Mouse (Mus musculus) splenic B cell, adult 2 months (primary cell): Measurements from ENCODE around the gene Prorsd1.
"Not testable (repeated sequence)": the region's sequence is repeated elsewhere in the genome, so short reads cannot be mapped to it uniquely, and the experiment has no call there.

ENCODE experiments used
- DNase-seq: peaks from one replicate; pipeline ENCODE4 v3.0.0-alpha.2; 2011; ENCODE audit warnings: low read depth, low spot score
- H3K27me3 ChIP-seq: 2 replicates; pipeline ENCODE4 v1.6.1; 2012; ENCODE audit warnings: mild to moderate bottlenecking, low read length, moderate library complexity, mixed read lengths; ENCODE audit not compliant: control insufficient read depth, poor library complexity, insufficient read depth, severe bottlenecking
- H3K36me3 ChIP-seq: 2 replicates; pipeline ENCODE4 v1.6.1; 2012; ENCODE audit warnings: mild to moderate bottlenecking, low read length, moderate library complexity, mixed read lengths; ENCODE audit not compliant: control insufficient read depth, poor library complexity, insufficient read depth, severe bottlenecking

Gene Prorsd1

DNA sequence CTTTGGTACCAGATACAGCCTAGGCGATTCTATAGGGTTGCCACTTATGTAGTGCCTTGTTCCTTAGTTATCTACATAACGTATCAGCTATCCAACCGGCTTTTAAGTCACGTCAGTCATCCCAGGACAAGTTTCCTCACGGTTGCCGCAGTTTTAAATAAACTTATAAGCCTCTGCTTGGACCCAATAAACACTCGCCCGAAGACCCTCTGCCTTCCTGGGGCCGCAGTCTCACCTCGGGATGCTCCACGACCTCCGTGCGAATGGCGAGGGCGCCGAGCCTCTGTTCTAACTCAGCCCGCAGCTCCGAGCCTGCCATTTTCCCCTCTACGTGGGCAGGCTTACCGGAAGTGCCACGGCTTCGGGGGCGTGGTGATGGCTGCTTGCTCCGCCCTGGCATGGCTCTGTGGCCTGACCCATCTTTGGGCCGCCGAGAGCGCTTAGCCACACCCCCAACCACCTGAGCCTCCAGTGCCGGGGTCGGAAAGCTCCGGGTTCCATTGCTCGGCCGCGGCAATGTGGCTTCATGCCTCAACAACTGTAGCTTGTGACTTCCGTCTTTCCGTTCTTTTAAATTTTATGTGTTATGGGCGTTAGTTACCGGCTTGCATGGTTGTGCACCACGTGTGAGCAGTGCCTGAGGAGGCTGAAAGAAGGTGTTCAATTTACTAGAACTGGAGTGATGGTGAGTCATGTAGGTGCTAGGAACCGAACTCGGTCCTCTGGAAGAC lies at the start of gene Prorsd1:
Gene Prorsd1 (minus strand): TSS at position 352 of the 731 bp plus-strand sequence.
- DNase-seq = peak; percentile 97
- Histone ChIP-seq H3K36me3 (peaks cover 6% of the 10 kb centered on the region; the same call in 1 of the 2 replicates), H3K27me3 (no peaks in the 10 kb centered on the region)

DNA sequence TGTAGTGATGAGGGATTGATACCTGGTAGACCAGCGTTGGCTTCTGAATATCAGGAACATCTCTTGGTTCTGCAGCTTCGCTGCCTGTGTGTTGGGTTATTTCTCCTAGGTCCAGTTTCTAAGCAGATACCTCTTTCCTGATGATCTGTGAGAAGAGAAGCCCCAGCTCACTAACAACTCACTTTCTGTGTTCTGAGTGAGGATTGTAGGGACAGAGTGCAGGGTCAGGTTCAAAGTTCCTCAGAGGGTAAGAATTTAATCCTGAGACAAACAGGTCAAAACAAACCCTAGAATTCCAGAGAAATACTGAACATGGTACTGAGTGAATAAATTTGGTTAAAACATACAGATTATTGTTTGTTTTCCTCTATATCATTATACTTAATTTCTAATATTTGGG lies 48.6 kb upstream of the Prorsd1 start:
- Histone ChIP-seq H3K36me3 (no peaks in the 10 kb centered on the region), H3K27me3 (no peaks in the 10 kb centered on the region)
- DNase-seq = no peak

DNA sequence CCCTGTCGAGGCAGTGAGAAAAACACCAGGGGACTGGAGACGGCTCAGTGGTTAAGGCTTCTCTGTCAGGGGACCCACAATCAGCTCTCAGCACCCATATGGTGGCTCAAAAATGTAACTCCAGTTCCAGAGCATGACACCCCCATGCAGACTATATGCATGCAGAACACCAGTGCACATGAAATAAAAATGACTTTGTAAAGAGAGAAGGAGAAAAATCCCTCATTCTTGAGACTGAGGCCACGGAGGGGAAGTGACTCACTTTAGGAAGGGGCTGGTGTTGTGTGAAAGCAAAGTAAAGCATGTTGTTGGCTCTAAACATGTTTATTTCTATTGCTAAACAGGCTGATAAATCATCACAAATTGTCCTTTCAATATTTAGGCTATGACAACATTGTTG lies 46.2 kb upstream of the Prorsd1 start:
- H3K27me3 ChIP-seq = no peaks in the 10 kb centered on the region
- H3K36me3 ChIP-seq = no peaks in the 10 kb centered on the region
- DNase-seq = no peak

DNA sequence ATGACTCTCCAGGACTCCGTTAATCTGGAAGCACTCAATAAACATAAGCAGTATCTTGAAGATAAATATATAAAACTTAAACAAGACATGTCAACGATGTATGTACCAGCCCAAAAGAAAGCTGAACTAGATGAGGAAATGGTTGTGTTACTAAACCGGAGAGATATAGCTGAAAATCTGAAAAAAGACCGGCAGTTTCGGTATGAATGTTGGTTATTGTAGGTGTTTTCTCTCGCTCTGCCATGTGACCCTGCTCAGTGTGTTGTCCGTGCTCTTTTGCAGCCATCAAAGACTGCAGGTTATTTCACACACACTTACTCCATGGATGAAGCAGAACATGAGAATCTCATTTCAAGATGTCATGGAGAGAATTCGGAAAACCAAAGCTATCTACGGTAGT lies 45.6 kb upstream of the Prorsd1 start:
- H3K36me3 ChIP-seq = no peaks in the 10 kb centered on the region
- H3K27me3 ChIP-seq = no peaks in the 10 kb centered on the region
- no peak for DNase-seq

DNA sequence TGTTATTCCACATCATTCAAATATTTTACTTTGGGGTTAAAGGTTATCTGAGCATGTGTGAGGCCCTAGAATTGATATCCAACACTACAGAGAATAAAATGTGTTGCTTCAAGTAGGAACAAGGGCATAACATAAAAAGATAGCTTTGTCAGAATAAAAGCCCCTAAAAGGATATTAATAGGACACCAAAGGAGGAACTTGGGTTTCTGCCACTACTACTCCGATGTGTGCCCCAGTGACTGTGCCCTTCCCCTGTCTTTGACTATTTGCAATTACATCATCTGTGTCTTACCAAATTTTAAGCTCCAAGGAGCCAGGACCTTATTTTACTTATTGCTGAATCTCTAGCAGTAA lies 34.6 kb upstream of the Prorsd1 start:
- Histone ChIP-seq H3K27me3 (no peaks in the 10 kb centered on the region), H3K36me3 (peaks cover 5% of the 10 kb centered on the region)
- peak; percentile 72 for DNase-seq

DNA sequence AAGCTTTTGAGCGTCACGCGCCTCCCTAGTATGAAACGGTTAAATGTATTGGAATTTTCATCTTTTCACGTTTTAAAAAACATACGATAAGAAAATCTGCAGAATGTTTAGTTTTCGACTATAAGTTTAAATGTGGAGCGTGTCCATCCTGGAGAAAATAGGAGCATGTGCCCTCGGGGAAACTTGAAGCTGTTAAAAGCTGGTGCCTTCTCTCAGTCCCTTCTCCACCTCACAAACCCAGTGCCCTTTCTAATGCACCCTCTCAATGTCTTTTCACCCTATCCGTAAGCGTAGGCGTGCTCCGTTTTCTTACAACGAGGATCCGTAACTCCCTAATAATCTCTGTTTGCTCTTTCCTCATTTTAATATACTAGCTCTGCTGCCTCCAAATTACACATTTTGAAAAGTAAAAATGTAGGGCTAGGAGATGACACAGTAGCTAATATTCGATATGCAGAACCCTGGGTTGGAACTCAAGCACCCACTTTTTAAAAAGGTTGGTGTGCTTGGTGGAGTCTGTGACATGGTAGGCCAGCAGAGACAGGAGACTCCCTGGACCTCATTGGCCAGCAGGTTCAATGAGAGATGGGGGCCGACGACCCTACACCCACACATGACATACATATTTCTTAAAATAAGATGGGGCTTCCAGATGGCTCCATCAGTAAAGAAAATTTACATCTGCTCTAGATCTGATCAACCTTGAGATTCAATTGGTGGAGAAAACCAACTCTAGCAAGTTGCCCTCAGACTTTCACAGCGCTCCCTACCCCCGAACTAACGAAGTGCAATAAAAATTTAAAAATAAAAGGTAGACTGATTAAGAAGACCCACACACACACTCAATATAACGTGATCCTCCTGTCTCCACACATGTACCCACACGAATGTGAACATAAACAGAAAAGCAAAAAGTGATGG lies 33.9 kb upstream of the Prorsd1 start:
- peak; percentile 15 for DNase-seq
- Histone ChIP-seq H3K27me3 (no peaks in the 10 kb centered on the region), H3K36me3 (peaks cover 10% of the 10 kb centered on the region)

DNA sequence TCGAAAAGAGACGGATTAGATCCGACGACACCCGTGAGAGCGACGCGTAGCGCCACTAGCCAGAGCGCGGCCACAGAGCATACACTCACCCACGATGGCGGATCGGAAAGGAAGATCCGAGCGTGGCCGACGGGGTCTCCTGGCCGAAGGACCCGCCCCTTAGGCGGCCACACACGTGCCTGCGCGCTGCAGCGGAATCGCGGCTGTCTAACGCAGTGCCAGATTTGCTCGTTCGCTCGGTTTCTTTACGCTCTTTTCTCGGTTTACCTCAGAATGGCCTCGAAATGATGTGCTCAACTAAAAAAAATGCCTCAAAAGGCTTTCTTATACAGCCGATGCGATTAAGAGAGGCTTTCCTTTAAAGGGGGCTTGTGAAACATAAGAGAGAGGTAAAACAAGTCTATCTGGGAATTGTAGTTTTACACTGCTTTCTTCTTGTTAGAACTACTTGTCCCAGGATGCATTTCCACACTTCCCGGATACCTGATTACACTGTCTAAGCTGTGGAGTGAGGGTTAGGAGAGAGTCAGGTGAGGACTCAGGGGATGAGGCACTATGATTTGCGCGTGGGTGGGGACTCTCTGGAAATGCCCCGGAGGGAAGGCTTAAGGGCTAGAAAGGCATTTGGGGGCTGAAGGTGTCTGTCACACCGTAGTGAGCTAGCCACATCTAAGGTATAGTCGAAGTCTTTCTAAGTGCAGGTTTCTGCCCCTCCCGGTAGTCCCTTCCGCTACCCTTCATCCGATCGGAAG lies 33.1 kb upstream of the Prorsd1 start, which contains the start of the genes Clhc1 and Rps27a:
Gene Clhc1 (plus strand): TSS at position 199 of the 752 bp plus-strand sequence.
Gene Rps27a (minus strand): TSS at position 358 of the 752 bp plus-strand sequence.
- Histone ChIP-seq H3K27me3 (no peaks in the 10 kb centered on the region), H3K36me3 (peaks cover 10% of the 10 kb centered on the region)
- peak; percentile 95 for DNase-seq

DNA sequence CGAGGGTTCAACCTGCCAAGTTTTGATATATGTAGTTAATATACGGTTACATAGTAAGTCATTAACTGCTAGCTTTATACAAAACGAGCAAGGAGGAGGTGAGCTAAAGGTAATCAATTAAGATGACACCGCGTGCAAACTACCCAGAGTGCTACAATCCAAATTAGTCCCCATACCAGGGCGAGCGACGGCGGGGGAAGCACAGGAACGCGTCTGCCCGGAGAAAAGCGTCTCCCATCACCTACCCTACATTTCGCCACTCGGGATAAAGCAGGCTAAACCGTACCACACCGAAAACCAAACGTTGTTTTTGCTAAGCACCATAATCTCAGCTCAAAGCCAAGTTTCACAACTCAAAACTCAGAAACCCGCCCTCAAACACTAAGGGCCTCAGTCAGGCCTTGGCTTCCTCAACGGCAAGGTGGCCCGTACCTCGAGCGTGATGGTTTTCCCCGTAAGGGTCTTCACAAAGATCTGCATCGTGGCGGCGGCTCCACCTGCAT lies 32.5 kb upstream of the Prorsd1 start:
- Histone ChIP-seq H3K36me3 (peaks cover 10% of the 10 kb centered on the region), H3K27me3 (no peaks in the 10 kb centered on the region)
- DNase-seq = no peak

DNA sequence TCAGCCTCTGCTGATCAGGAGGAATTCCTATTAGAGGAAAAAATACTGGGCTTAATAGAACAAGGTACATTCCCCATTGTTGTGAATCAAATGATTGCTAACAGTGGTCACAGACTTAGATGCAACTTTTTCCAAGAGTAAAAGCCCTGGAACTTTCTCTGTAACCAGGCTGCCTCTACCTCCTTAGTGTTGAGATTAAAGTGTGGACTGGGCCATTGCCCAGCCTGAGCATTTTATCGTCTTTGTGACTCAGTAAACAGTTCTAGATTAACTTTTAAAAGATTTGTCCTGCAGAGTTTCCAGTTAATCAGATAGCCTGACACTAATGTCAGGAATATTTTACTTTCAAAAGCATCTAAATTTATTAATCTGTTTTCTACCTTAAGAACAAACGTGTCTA lies 31.9 kb upstream of the Prorsd1 start:
- Histone ChIP-seq H3K36me3 (peaks cover 10% of the 10 kb centered on the region), H3K27me3 (no peaks in the 10 kb centered on the region)
- no peak for DNase-seq

DNA sequence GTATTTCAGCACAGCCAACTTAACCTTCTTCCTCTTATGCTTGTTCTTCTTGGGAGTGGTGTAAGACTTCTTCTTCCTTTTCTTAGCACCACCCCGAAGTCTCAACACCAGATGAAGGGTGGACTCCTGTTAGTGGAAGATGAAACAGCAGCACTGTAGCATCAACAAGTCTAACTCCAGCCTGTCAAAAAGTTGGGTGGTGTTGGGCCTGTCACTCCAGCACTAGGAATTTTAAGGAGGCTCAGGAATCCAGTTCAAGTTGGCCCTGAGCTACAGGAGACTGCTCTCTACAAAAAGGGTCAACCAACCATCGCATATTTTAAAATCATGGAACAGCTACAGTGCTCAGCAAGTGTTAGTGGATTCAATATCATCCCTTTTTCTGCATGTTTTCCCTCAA lies 31.5 kb upstream of the Prorsd1 start:
- peaks cover 13% of the 10 kb centered on the region for H3K36me3 ChIP-seq
- not testable (repeated sequence) for DNase-seq, H3K27me3 ChIP-seq

DNA sequence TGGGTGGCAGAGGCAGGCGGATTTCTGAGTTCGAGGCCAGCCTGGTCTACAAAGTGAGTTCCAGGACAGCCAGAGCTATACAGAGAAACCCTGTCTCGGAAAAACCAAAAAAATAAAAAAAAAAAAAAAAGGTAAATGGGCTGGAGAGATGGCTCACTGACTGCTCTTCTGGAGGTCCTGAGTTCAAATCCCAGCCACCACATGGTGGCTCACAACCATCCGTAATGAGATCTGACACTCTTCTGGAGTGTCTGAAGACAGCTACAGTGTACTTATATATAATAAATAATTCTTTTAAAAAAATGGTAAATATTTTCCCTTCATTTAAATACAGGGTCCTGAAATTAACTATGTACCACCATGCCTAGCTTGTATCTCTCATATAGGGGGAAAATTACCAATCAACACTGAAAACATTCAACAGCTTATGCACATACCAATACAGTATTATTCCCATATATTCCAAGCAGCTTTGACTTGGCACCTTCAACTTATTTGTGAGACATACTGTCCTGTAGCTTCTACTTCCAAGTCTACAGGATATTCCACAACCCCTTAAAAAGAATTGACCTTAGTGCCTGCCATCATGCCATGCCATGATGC lies 30.4 kb upstream of the Prorsd1 start:
- not testable (repeated sequence) for H3K27me3 ChIP-seq, DNase-seq
- peaks cover 13% of the 10 kb centered on the region for H3K36me3 ChIP-seq

DNA sequence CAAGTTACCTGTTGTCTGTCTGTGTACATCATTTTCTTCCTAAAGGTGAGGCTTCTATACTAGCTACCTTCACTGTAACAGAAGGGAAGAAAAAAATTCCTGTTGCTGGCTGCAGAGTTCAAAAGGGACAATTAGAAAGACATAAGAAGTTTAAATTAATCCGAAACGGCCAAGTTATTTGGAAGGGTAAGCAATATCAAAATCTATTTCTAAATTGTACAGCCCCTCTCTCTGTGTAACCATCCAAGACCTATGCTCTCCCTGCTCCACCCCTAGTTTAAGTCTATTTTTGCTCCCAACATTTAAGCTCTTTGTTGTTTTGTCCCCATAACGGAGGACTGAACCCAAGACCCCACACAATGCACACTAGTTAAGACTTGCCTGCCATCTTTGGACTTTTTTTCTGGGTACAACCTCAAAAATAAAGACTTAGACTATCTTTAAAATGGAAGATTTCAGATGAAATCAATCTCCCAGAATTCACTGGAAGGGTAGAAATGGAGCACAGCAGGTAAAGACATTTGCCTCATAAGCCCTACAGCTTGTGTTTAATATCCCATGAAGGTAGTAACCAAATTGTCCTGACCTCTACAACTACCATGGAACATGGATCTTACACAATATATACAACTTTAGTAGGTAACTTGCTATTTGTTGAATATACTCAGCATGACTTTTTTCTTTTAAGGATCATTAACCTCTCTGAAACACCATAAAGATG lies 29.6 kb upstream of the Prorsd1 start:
- DNase-seq = no peak
- Histone ChIP-seq H3K27me3 (no peaks in the 10 kb centered on the region), H3K36me3 (peaks cover 13% of the 10 kb centered on the region)

DNA sequence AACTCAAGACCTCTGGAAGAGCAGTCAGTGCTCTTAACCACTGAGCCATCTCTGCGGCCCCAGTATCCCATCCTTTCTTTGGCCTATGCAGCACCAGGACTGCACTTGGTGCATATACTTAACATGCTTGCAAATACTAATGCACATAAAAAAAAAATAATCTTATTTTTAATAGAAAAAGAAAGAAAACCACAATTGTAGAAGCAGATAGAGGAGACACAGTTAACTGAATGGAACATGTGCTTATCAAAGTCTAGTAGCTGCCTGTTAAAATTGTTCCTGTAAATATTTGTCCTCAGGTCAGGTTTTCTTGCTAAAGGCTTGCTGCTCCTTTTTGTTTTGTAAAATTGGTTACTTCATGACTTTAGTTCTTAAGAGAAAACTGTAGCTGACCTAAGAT lies 23.4 kb upstream of the Prorsd1 start:
- no peak for DNase-seq
- Histone ChIP-seq H3K36me3 (peaks cover 16% of the 10 kb centered on the region), H3K27me3 (no peaks in the 10 kb centered on the region)
